Mouse (Mus musculus) forebrain, embryonic 15.5 days (tissue): ENCODE measurements at regions not wholly inside any gene's neighbourhood (a gene's known extent, or its start where the extent isn't known, plus 50 kb on each side); places are given as distances from the start of the nearest gene placed in this dataset.
A peak's percentile ranks its signal among the peaks of the same experiment; 100 is the strongest.

ENCODE experiments used
- ATAC-seq: fragments of 200-750 bp; cut with Nextera tagmentation; replicated peaks from 2 replicates; pipeline ENCODE4 v1.8.0; 2017; ENCODE audit warnings: mild to moderate bottlenecking, moderate TSS enrichment, moderate library complexity
- H3K27ac ChIP-seq: fragments of 300-500 bp; sonication (generic); replicated peaks from 2 replicates; pipeline ENCODE4 v1.5.1; 2015; ENCODE audit warnings: mild to moderate bottlenecking, inconsistent platforms
- H3K27me3 ChIP-seq: fragments of 300-500 bp; sonication (generic); 2 replicates; pipeline ENCODE4 v1.6.1; 2015; ENCODE audit warnings: inconsistent platforms
- H3K36me3 ChIP-seq: fragments of 300-500 bp; sonication (generic); 2 replicates; pipeline ENCODE4 v1.6.1; 2015; ENCODE audit warnings: mild to moderate bottlenecking, inconsistent platforms
- H3K4me1 ChIP-seq: fragments of 300-500 bp; sonication (generic); 2 replicates; pipeline ENCODE4 v1.6.1; 2015; ENCODE audit warnings: inconsistent platforms
- H3K4me2 ChIP-seq: fragments of 300-500 bp; sonication (generic); replicated peaks from 2 replicates; pipeline ENCODE4 v1.6.1; 2015; ENCODE audit warnings: mild to moderate bottlenecking, inconsistent platforms
- H3K4me3 ChIP-seq: fragments of 300-500 bp; sonication (generic); 2 replicates; pipeline ENCODE4 v1.5.1; 2015; ENCODE audit warnings: mild to moderate bottlenecking, inconsistent platforms
- H3K9ac ChIP-seq: fragments of 300-500 bp; sonication (generic); replicated peaks from 2 replicates; pipeline ENCODE4 v1.6.1; 2015; ENCODE audit warnings: mild to moderate bottlenecking, inconsistent platforms
- H3K9me3 ChIP-seq: fragments of 300-500 bp; sonication (generic); 2 replicates; pipeline ENCODE4 v1.6.1; 2016; ENCODE audit warnings: inconsistent platforms
- WGBS: fragments of 180-500 bp; shearing (Covaris S2); methylation state at CpG from one replicate; pipeline ENCODE4 v1.1.7; 2015; ENCODE audit warnings: mixed read lengths; 5-methylcytosine and 5-hydroxymethylcytosine counted together

DNA sequence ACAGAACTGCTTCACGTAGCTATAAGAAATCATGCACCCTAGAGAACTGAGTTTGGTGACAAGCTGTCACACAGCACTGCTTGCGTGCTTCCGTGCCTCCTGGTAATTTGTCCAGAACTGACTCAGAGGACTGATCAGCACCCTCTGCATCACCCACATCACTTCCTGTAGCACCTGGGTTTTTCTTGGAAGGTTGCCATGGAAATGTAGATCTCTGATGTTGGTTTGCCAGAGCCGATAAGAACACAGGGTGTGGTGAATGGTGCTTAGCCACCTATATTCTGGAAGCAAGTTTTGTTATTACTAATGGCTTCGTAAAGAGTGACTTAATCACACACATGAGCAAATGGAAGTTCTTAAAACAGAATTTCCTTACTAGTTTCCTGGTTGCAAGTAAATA lies 188.2 kb upstream of the Sema3a start:
- no peaks in the 10 kb centered on the region for H3K9me3 ChIP-seq
- H3K4me3 ChIP-seq, result no peak overlapping the region
- H3K36me3 ChIP-seq, result no peaks in the 10 kb centered on the region
- no peaks in the 10 kb centered on the region for H3K27me3 ChIP-seq
- no peak overlapping the region for H3K4me2 ChIP-seq
- no peaks in the 10 kb centered on the region for H3K4me1 ChIP-seq
- no peak overlapping the region for H3K9ac ChIP-seq
- 72% methylated on average over 5 of the region's 5 CpGs for WGBS
- ATAC-seq, result no peak
- H3K27ac ChIP-seq, result no peak overlapping the region

GRCm38 (mm10) chr5:12938162-12938852 lies 186.9 kb upstream of the Sema3a start:
- WGBS, result 42% methylated on average over 2 of the region's 2 CpGs
- peak; percentile 94 for ATAC-seq
- Histone ChIP-seq H3K4me3 (no peak overlapping the region), H3K9me3 (no peaks in the 10 kb centered on the region), H3K27me3 (no peaks in the 10 kb centered on the region), H3K9ac (no peak overlapping the region), H3K4me1 (no peaks in the 10 kb centered on the region), H3K36me3 (no peaks in the 10 kb centered on the region), H3K4me2 (no peak overlapping the region), H3K27ac (no peak overlapping the region)

DNA sequence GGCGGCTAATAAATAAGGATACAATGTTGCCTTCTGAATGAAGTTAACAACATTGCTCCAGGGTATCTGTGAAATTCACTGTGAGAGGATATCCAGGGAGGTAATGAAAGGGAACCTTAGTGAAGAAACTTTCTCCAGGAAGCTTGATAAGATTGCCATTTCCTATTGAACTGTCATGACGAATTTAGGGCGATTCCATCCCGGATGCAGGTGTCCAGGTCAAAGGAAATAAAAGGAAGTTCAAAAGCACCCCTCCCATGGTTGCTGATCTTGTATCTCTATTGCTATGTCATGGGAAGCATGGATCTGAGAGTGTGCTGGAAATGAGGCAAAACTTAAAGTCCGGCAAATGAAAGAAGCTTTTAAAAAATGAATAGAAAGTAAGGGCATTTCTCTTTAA lies 180.7 kb upstream of the Sema3a start:
- Histone ChIP-seq H3K4me1 (no peaks in the 10 kb centered on the region), H3K27ac (no peak overlapping the region), H3K9ac (no peak overlapping the region), H3K4me3 (no peak overlapping the region), H3K27me3 (no peaks in the 10 kb centered on the region), H3K4me2 (no peak overlapping the region), H3K36me3 (no peaks in the 10 kb centered on the region), H3K9me3 (no peaks in the 10 kb centered on the region)
- no peak for ATAC-seq
- WGBS, result 76% methylated on average over 5 of the region's 5 CpGs

DNA sequence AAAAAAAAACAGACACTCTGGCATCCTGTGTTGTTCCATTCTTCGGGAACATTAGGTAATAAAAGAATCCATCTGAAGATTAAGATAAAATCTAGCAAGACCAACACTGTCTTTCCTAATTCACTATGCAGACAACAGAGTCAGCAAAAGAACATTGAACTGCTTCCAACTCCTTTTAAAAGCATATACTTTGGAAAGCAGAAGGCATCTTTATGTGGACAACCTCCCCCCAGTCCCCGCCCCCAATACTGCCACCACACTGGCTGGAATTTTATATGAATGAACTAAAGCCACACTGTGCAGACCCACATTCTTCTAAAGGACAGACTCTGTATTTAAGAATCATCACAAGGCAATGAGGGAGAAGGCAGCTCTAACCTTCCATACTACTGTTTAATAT lies 176.7 kb upstream of the Sema3a start:
- Histone ChIP-seq H3K9ac (no peak overlapping the region), H3K4me3 (no peak overlapping the region), H3K36me3 (no peaks in the 10 kb centered on the region), H3K27ac (no peak overlapping the region), H3K4me1 (no peaks in the 10 kb centered on the region), H3K27me3 (no peaks in the 10 kb centered on the region), H3K9me3 (no peaks in the 10 kb centered on the region), H3K4me2 (no peak overlapping the region)
- WGBS, result 79% methylated on average over 2 of the region's 2 CpGs
- no peak for ATAC-seq

DNA sequence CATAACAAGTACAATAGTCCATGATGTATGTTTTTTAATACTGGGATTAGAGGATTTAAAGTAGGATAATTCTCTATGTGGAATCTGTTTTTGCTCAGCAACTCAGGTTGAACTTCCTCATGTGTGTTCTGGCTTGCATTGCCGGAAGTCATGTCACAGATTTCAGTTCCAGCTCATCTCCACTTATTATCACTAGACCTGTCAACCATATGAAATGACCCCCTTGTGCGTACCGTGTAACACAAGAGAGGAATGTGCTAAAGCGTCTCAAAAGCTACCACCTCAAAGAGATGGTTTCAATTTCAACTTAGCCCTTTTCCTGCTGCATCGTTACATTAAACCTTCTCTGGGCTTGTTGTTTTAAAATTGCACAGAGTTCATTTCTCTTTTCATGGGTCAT lies 154.2 kb upstream of the Sema3a start:
- Histone ChIP-seq H3K36me3 (no peaks in the 10 kb centered on the region), H3K4me1 (no peaks in the 10 kb centered on the region), H3K27ac (no peak overlapping the region), H3K4me3 (no peak overlapping the region), H3K27me3 (no peaks in the 10 kb centered on the region), H3K9me3 (no peaks in the 10 kb centered on the region), H3K9ac (no peak overlapping the region), H3K4me2 (no peak overlapping the region)
- no peak for ATAC-seq
- WGBS, result 45% methylated on average over 5 of the region's 5 CpGs

GRCm38 (mm10) chr5:12973701-12974100 lies 151.5 kb upstream of the Sema3a start:
- ATAC-seq, result no peak
- Histone ChIP-seq H3K9ac (no peak overlapping the region), H3K4me1 (no peaks in the 10 kb centered on the region), H3K27me3 (no peaks in the 10 kb centered on the region), H3K4me3 (no peak overlapping the region), H3K9me3 (no peaks in the 10 kb centered on the region), H3K36me3 (no peaks in the 10 kb centered on the region), H3K27ac (no peak overlapping the region), H3K4me2 (no peak overlapping the region)
- 79% methylated on average over 3 of the region's 3 CpGs for WGBS

DNA sequence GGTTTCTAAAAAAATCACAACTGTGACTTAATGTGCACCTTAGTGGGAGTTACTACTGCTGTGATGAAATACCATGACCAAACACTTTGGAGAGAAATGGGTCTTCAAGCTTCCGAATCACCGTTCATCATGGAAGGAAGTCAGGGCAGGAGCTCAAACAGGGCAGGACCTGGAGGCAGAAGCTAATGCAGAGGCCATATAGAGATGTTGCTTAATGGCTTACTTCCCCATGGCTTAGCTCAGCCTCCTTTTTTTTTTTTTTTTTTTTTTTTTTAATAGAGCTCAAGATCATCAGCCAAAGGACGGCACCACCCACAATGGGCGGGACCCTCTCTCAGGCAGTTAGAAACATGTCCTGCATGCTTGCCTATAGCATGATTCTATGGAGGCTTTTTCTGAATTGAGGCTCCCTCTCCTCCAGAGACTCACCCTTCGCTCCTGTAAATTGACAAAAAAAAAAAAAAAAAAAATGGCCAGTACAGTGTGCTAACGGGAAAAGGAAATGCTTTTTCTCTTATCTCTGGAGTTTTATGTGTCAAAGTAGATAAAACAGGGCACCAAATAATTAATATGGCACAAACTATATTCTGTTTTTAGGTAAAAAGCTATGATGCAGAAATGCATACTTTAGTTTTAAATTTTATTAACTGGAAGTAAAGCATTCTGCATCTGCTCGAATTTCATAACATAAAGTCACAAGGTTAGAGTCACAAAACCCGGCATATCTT lies 149.0 kb upstream of the Sema3a start:
- Histone ChIP-seq H3K9ac (no peak overlapping the region), H3K4me3 (no peak overlapping the region), H3K27ac (no peak overlapping the region), H3K36me3 (no peaks in the 10 kb centered on the region), H3K27me3 (no peaks in the 10 kb centered on the region), H3K9me3 (no peaks in the 10 kb centered on the region), H3K4me1 (no peaks in the 10 kb centered on the region), H3K4me2 (no peak overlapping the region)
- ATAC-seq, result no peak
- 85% methylated on average over 8 of the region's 8 CpGs for whole genome bisulfite sequencing

DNA sequence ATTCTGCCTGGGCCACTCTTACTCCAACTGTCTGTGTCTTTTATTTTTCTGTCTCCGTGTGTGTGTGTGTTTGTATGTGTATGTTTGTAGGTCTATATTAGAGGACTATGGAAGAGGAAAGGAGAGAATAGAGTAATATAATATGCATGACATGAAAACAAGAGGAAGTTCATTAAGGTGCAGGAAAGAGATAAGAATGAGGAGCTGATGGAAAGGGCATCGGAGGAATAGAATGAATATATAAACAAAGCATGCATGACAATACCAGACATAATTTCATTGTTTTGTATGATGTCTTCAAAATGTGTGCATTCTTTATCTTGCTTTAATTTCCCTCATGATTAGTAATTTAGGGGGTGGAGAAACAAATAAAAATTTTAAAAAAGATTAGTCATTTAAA lies 147.3 kb upstream of the Sema3a start:
- Histone ChIP-seq H3K9ac (no peak overlapping the region), H3K4me1 (no peaks in the 10 kb centered on the region), H3K4me2 (no peak overlapping the region), H3K36me3 (no peaks in the 10 kb centered on the region), H3K27me3 (no peaks in the 10 kb centered on the region), H3K9me3 (no peaks in the 10 kb centered on the region), H3K27ac (no peak overlapping the region), H3K4me3 (no peak overlapping the region)
- no peak for ATAC-seq
- 80% methylated on average over 2 of the region's 2 CpGs for WGBS

DNA sequence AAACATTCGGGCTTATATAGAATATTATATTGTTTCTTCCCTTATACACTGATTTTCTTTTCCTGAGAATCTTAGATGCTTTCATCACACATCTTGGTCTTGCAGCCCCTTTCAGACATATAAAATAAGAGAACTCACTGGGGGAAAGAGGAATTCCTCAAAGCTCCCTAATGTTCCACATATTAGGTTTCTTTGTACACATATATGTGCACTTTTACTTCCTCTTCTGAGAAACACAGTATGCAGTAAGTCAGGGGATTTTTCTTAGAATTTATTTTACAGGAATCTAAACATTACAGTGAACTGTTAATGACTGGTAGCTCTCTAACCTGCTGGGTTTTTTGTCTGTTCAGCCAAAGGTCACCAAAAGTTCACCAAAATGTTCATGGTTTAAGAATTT lies 131.4 kb upstream of the Sema3a start:
- ATAC-seq, result no peak
- no peaks in the 10 kb centered on the region for H3K4me1 ChIP-seq
- H3K4me3 ChIP-seq, result no peak overlapping the region
- 91% methylated on average over 1 of the region's 1 CpGs for WGBS
- H3K27me3 ChIP-seq, result no peaks in the 10 kb centered on the region
- no peaks in the 10 kb centered on the region for H3K36me3 ChIP-seq
- H3K27ac ChIP-seq, result no peak overlapping the region
- no peak overlapping the region for H3K4me2 ChIP-seq
- H3K9ac ChIP-seq, result no peak overlapping the region
- no peaks in the 10 kb centered on the region for H3K9me3 ChIP-seq

- Histone ChIP-seq H3K4me3 (no peak overlapping the region), H3K9me3 (no peaks in the 10 kb centered on the region), H3K27ac (no peak overlapping the region), H3K4me2 (no peak overlapping the region), H3K9ac (no peak overlapping the region), H3K27me3 (no peaks in the 10 kb centered on the region), H3K36me3 (no peaks in the 10 kb centered on the region), H3K4me1 (no peaks in the 10 kb centered on the region)
- WGBS, result 83% methylated on average over 6 of the region's 6 CpGs
- no peak for ATAC-seq
These were observed 127.8 kb upstream of the Sema3a start for GRCm38 (mm10) chr5:12997440-12997839.

- H3K4me2 ChIP-seq, result no peak overlapping the region
- WGBS, result 67% methylated on average over 6 of the region's 6 CpGs
- no peak overlapping the region for H3K27ac ChIP-seq
- H3K27me3 ChIP-seq, result no peaks in the 10 kb centered on the region
- no peaks in the 10 kb centered on the region for H3K9me3 ChIP-seq
- H3K36me3 ChIP-seq, result no peaks in the 10 kb centered on the region
- H3K9ac ChIP-seq, result no peak overlapping the region
- no peak for ATAC-seq
- H3K4me3 ChIP-seq, result no peak overlapping the region
- no peaks in the 10 kb centered on the region for H3K4me1 ChIP-seq
These were observed 118.1 kb upstream of the Sema3a start for GRCm38 (mm10) chr5:13007132-13007531.

DNA sequence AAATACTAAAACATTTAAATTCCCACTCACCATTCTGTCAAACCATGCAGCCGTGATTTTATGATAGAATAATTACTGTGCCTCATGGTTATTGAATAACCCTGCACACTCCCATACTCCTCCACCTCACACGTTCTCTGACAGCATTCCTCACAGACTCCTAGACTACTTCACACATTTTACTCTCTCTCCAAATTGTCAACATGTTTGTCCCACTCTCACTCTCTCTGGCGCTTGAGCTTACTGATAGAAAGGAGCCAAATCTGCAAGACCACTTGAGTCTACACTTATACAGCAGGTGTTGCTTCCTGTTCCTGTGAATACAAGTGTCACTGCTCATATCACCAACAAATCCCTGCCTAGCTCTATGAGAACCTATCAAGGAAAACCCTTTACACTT lies 102.9 kb upstream of the Sema3a start:
- 51% methylated on average over 3 of the region's 3 CpGs for WGBS
- no peak overlapping the region for H3K9ac ChIP-seq
- H3K9me3 ChIP-seq, result no peaks in the 10 kb centered on the region
- H3K4me3 ChIP-seq, result no peak overlapping the region
- ATAC-seq, result no peak
- no peak overlapping the region for H3K27ac ChIP-seq
- H3K4me1 ChIP-seq, result no peaks in the 10 kb centered on the region
- no peaks in the 10 kb centered on the region for H3K36me3 ChIP-seq
- H3K27me3 ChIP-seq, result no peaks in the 10 kb centered on the region
- no peak overlapping the region for H3K4me2 ChIP-seq

DNA sequence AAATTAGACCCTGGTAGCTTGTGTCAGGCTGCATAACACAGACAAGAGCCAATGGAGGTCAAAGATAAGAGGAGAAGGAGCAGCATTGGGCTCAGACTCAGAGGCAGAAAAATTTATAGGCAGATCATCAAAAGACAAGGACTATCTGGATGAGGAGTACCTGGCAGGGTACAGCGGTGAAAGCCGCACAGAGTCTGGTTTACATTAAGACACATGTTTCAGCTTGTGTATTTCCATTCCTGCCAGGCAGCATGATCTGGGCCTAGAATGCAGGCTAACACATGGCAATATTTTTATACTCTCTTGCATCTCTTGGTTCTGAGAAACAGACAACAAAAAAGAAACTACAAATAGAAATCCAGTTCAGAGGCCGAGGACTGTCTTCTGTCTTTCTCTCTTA lies 91.9 kb upstream of the Sema3a start:
- Histone ChIP-seq H3K27me3 (no peaks in the 10 kb centered on the region), H3K9ac (no peak overlapping the region), H3K27ac (no peak overlapping the region), H3K9me3 (no peaks in the 10 kb centered on the region), H3K4me1 (no peaks in the 10 kb centered on the region), H3K4me3 (no peak overlapping the region), H3K4me2 (no peak overlapping the region), H3K36me3 (no peaks in the 10 kb centered on the region)
- ATAC-seq, result no peak
- 97% methylated on average over 3 of the region's 3 CpGs for WGBS
